Mouse (Mus musculus) ES-E14 (cell line): ENCODE data around the gene Meox1. TPM values are rescaled to one million over a fixed set of nuclear protein-coding genes. Genes with fewer than 3 reads are reported as not detected.

Experiments
- DNase-seq: peaks from one replicate; pipeline ENCODE4 v3.0.0-alpha.2; 2013; ENCODE audit warnings: low read depth, low spot score
- H3K27ac ChIP-seq: 2 replicates; pipeline ENCODE4 v1.5.1; 2012; ENCODE audit warnings: low read depth, mild to moderate bottlenecking, low read length, moderate library complexity, mixed read lengths; ENCODE audit not compliant: poor library complexity, insufficient read depth, severe bottlenecking
- H3K36me3 ChIP-seq: 2 replicates; pipeline ENCODE4 v1.6.1; 2012; ENCODE audit warnings: mild to moderate bottlenecking, low read length, moderate library complexity, mixed read lengths; ENCODE audit not compliant: control insufficient read depth, poor library complexity, insufficient read depth, severe bottlenecking
- H3K4me1 ChIP-seq, 2 experiments: fragments of 150-350 bp in 1 of 2; sonication (generic) in 1 of 2; 2 replicates each; pipeline ENCODE4 v1.6.1; 2012; ENCODE audit warnings: low read length in 2 of 2, mild to moderate bottlenecking in 1 of 2, mixed read lengths in 1 of 2; ENCODE audit not compliant: control insufficient read depth in 2 of 2, insufficient read depth in 2 of 2, poor library complexity in 1 of 2
- H3K4me3 ChIP-seq, 2 experiments: fragments of 150-350 bp in 1 of 2; sonication (generic) in 1 of 2; 2 replicates each; pipeline ENCODE4 v1.5.1; 2012; ENCODE audit warnings: low read length in 2 of 2, low read depth in 1 of 2, mild to moderate bottlenecking in 1 of 2, mixed read lengths in 1 of 2; ENCODE audit not compliant: insufficient read depth in 1 of 2, poor library complexity in 1 of 2, severe bottlenecking in 1 of 2
- H3K9ac ChIP-seq: 2 replicates; pipeline ENCODE4 v1.6.1; 2012; ENCODE audit warnings: low read depth, mild to moderate bottlenecking, low read length, mixed read lengths; ENCODE audit not compliant: poor library complexity, insufficient read depth, severe bottlenecking
- H3K9me3 ChIP-seq: fragments of 150-350 bp; sonication (generic); 2 replicates; pipeline ENCODE4 v1.6.1; 2012; ENCODE audit warnings: low read depth, mild to moderate bottlenecking, low read length; ENCODE audit not compliant: control insufficient read depth, insufficient read depth
- CHD2 ChIP-seq: IDR thresholded peaks from 2 replicates; pipeline ENCODE4 v1.6.1; 2014; ENCODE audit warnings: mild to moderate bottlenecking, low read depth, low read length, inconsistent platforms
- HCFC1 ChIP-seq: IDR thresholded peaks from 2 replicates; pipeline ENCODE4 v1.6.1; 2012; ENCODE audit warnings: low read length, inconsistent platforms, borderline replicate concordance; ENCODE audit not compliant: insufficient read depth
- MAFK ChIP-seq: IDR thresholded peaks from 2 replicates; pipeline ENCODE4 v1.6.1; 2014; ENCODE audit warnings: mild to moderate bottlenecking, low read depth, low read length, inconsistent platforms; ENCODE audit not compliant: insufficient read depth
- ZC3H11A ChIP-seq: IDR thresholded peaks from 2 replicates; pipeline ENCODE4 v1.6.1; 2012; ENCODE audit warnings: low read depth, mild to moderate bottlenecking, inconsistent platforms, low read length, borderline replicate concordance
- ZNF384 ChIP-seq: IDR thresholded peaks from 2 replicates; pipeline ENCODE4 v1.6.1; 2012; ENCODE audit warnings: low read depth, low read length, inconsistent platforms
- in situ Hi-C, 2 experiments: fragments of 600-800 bp; cut with MboI; formaldehyde crosslinking; loops; one replicate each; pipeline ENCODE4 v1.15.1; 2025; ENCODE audit warnings: low sequenced_read_pairs in 2 of 2, inconsistent platforms in 1 of 2; ENCODE audit not compliant: unreplicated experiment in 2 of 2
- total RNA-seq: library from RNA; depleted of rRNA; stranded (reverse); fragments of 300-350 nt; gene quantifications from 2 replicates; pipeline ENCODE4 v1.2.3, GENCODE M21; 2012

Gene Meox1
- total RNA-seq, 1 experiment: 0.36 TPM

- Histone ChIP-seq H3K9me3 (no peaks in the 10 kb centered on the region), H3K27ac (no peak overlapping the region), H3K9ac (no peak overlapping the region), H3K4me1 (peaks cover 6 to 17% of the 10 kb centered on the region in 2 experiments; a peak in 3 of 4 replicates), H3K36me3 (no peaks in the 10 kb centered on the region), H3K4me3 (no peak overlapping the region)
- in situ Hi-C loops: no loop called here
- TF ChIP-seq HCFC1 (no peak), MAFK (no peak), ZNF384 (no peak), ZC3H11A (no peak), CHD2 (no peak)
- no peak for DNase-seq
These were observed 37.8 kb upstream of the Meox1 start for GRCm38 (mm10) chr11:101931978-101932377.

- Histone ChIP-seq H3K27ac (peak overlapping the region; percentile 16; the same call in 1 of the 2 replicates), H3K9ac (no peak overlapping the region), H3K4me1 (peaks cover 1 to 33% of the 10 kb centered on the region in 2 experiments; a peak in 2 of 4 replicates), H3K4me3 (0 out of 4 replicates have a peak overlapping the region, but pooled peaks of 1 of the 2 experiments have one; percentile 9), H3K36me3 (no peaks in the 10 kb centered on the region), H3K9me3 (no peaks in the 10 kb centered on the region)
- TF ChIP-seq MAFK (peak; percentile 99), CHD2 (no peak)
- peak; percentile 86 for DNase-seq
- in situ Hi-C loops: no loop called here
These were observed 34.0 kb upstream of the Meox1 start for GRCm38 (mm10) chr11:101928030-101928762.

- in situ Hi-C loops: no loop called here
- no peak overlapping the region for H3K9ac ChIP-seq
- H3K27ac ChIP-seq: no peak overlapping the region
These were observed 32.9 kb upstream of the Meox1 start for GRCm38 (mm10) chr11:101926951-101927589.

GRCm38 (mm10) chr11:101925636-101926035 is 31.5 kb upstream of the Meox1 start:
- Histone ChIP-seq H3K27ac (peak overlapping the region; percentile 75), H3K9ac (no peak overlapping the region; the same call in 1 of the 2 replicates), H3K9me3 (no peaks in the 10 kb centered on the region), H3K36me3 (no peaks in the 10 kb centered on the region), H3K4me3 (no peak overlapping the region), H3K4me1 (peaks cover 1 to 29% of the 10 kb centered on the region in 2 experiments; a peak in 2 of 4 replicates)
- in situ Hi-C loops: no loop called here
- DNase-seq: no peak
- TF ChIP-seq HCFC1 (no peak), MAFK (no peak), ZNF384 (no peak), ZC3H11A (no peak), CHD2 (no peak)

More at GRCm38 (mm10) chr11:101926951-101927589, 32.9 kb upstream of the Meox1 start:
- no peak for DNase-seq
- Histone ChIP-seq H3K36me3 (no peaks in the 10 kb centered on the region), H3K4me1 (peaks cover 1 to 29% of the 10 kb centered on the region in 2 experiments; a peak in 2 of 4 replicates), H3K9me3 (no peaks in the 10 kb centered on the region), H3K4me3 (no peak overlapping the region)
- TF ChIP-seq ZNF384 (peak; percentile 68; the same call in 1 of the 2 replicates), MAFK (no peak)
